Mouse (Mus musculus): Measurements from ENCODE around the gene Ldhd. TPM values are rescaled to one million over a fixed set of nuclear protein-coding genes. Genes with fewer than 3 reads are reported as not detected.
A peak's percentile ranks its signal among the peaks of the same experiment; 100 is the strongest.
"Not testable (repeated sequence)": the region's sequence is repeated elsewhere in the genome, so short reads cannot be mapped to it uniquely, and the experiment has no call there.

The Ldhd gene
- polyA plus RNA-seq, 2 experiments = 0.74 to 0.77 TPM

GRCm38 (mm10) chr8:111648834-111649233, 18.7 kb upstream of the Ldhd start:
- no peak for ATAC-seq (ENCODE audit: low FRiP score, low read depth)

GRCm38 (mm10) chr8:111645715-111646114, 15.5 kb upstream of the Ldhd start:
- no peaks in the 10 kb centered on the region for H3K9me3 ChIP-seq (ENCODE audit: control insufficient read depth, low read length)
- no peak for TF ChIP-seq POLR2A (IDR thresholded peaks at IDR 0.05; ENCODE audit: borderline replicate concordance, extremely low read depth, insufficient read depth, insufficient read length)
- H3K27ac ChIP-seq (replicated peaks; ENCODE audit: low read depth, low read length) = no peak overlapping the region
- WGBS = 96% methylated on average over 8 of the region's 8 CpGs
- H3K4me1 ChIP-seq (ENCODE audit: control insufficient read depth, insufficient read depth, low read length) = peaks cover 9% of the 10 kb centered on the region
- H3K4me2 ChIP-seq (replicated peaks; ENCODE audit: low read depth, low read length, severe bottlenecking) = no peak overlapping the region
- no peak overlapping the region for H3K4me3 ChIP-seq (replicated peaks; ENCODE audit: low read length)
- no peak for ATAC-seq (ENCODE audit: low FRiP score, low read depth)
- DNase-seq (ENCODE audit: low spot score) = no peak
- H3K27me3 ChIP-seq (ENCODE audit: control insufficient read depth, insufficient read depth, low read length) = no peaks in the 10 kb centered on the region
- H3K36me3 ChIP-seq (ENCODE audit: control insufficient read depth, insufficient read depth, low read length) = no peaks in the 10 kb centered on the region
- H3K9ac ChIP-seq (ENCODE audit: low read depth, low read length, severe bottlenecking) = no peak overlapping the region

More at GRCm38 (mm10) chr8:111648834-111649233, 18.7 kb upstream of the Ldhd start:
- Histone ChIP-seq H3K4me3 (replicated peaks; ENCODE audit: low read length) (no peak overlapping the region), H3K27ac (replicated peaks; ENCODE audit: low read depth, low read length) (no peak overlapping the region), H3K4me2 (replicated peaks; ENCODE audit: low read depth, low read length, severe bottlenecking) (no peak overlapping the region), H3K9ac (ENCODE audit: low read depth, low read length, severe bottlenecking) (no peak overlapping the region), H3K27me3 (ENCODE audit: control insufficient read depth, insufficient read depth, low read length) (no peaks in the 10 kb centered on the region), H3K4me1 (ENCODE audit: control insufficient read depth, insufficient read depth, low read length) (peaks cover 2% of the 10 kb centered on the region; the same call in 1 of the 2 replicates), H3K36me3 (ENCODE audit: control insufficient read depth, insufficient read depth, low read length) (no peaks in the 10 kb centered on the region), H3K9me3 (ENCODE audit: control insufficient read depth, low read length) (no peaks in the 10 kb centered on the region)
- DNase-seq (ENCODE audit: low spot score) = no peak
- WGBS = 71% methylated on average over 2 of the region's 2 CpGs
- TF ChIP-seq POLR2A (IDR thresholded peaks at IDR 0.05; ENCODE audit: borderline replicate concordance, extremely low read depth, insufficient read depth, insufficient read length) = no peak

DNA sequence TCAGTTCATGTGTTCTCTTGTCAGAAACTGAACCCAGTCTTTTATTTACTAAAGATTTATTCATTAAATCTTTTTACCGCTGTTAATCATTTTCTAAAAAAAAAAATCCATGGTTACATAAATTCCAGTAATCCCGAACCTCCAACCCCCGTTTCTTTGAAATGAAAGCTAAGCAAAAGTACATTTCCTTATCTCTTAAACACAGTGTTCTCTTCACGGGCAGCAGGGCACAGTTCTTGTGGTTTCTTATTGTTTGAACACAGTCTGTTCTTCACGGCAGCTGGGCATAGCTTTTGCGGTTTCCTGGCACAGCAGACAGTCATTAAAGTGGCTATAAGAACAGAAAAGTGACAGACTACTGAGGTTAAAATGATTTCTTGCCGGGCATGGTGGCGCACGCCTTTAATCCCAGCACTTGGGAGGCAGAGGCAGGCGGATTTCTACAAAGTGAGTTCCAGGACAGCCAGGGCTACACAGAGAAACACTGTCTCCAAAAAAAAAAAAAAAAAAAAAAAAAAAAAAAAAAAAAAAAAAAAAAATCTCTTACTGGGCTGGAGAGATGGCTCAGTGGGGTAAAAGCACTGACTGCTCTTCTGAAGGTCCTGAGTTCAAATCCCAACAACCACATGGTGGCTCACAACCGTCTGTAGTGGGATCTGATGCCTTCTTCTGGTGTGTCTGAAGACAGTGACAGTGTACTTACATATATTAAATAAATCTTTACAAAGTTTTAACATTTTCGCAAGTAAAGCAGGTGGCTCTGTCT, 14.3 kb upstream of the Ldhd start:
- WGBS = 66% methylated on average over 12 of the region's 12 CpGs
- DNase-seq (ENCODE audit: low spot score); ATAC-seq (ENCODE audit: low FRiP score, low read depth); H3K27me3 ChIP-seq (ENCODE audit: control insufficient read depth, insufficient read depth, low read length); H3K36me3 ChIP-seq (ENCODE audit: control insufficient read depth, insufficient read depth, low read length); H3K27ac ChIP-seq (replicated peaks; ENCODE audit: low read depth, low read length); H3K4me1 ChIP-seq (ENCODE audit: control insufficient read depth, insufficient read depth, low read length); H3K9me3 ChIP-seq (ENCODE audit: control insufficient read depth, low read length): not testable (repeated sequence)
- Histone ChIP-seq H3K9ac (ENCODE audit: low read depth, low read length, severe bottlenecking) (0 out of 2 replicates have a peak overlapping the region, but pooled peaks have one; percentile 94), H3K4me3 (replicated peaks; ENCODE audit: low read length) (peak overlapping the region; percentile 94), H3K4me2 (replicated peaks; ENCODE audit: low read depth, low read length, severe bottlenecking) (peak overlapping the region; percentile 58)

- Histone ChIP-seq H3K36me3 (ENCODE audit: control insufficient read depth, insufficient read depth, low read length) (no peaks in the 10 kb centered on the region), H3K4me3 (replicated peaks; ENCODE audit: low read length) (peak within 1 kb of the TSS; percentile 94), H3K27ac (replicated peaks; ENCODE audit: low read depth, low read length) (peak within 1 kb of the TSS; percentile 94), H3K4me1 (ENCODE audit: control insufficient read depth, insufficient read depth, low read length) (peaks cover 9% of the 10 kb centered on the region), H3K27me3 (ENCODE audit: control insufficient read depth, insufficient read depth, low read length) (no peaks in the 10 kb centered on the region), H3K9ac (ENCODE audit: low read depth, low read length, severe bottlenecking) (peak within 1 kb of the TSS; percentile 94), H3K9me3 (ENCODE audit: control insufficient read depth, low read length) (no peaks in the 10 kb centered on the region), H3K4me2 (replicated peaks; ENCODE audit: low read depth, low read length, severe bottlenecking) (peak within 1 kb of the TSS; percentile 58)
- under 1% methylated on average over 57 of the region's 75 CpGs for WGBS
- TF ChIP-seq POLR2A (IDR thresholded peaks at IDR 0.05; ENCODE audit: borderline replicate concordance, extremely low read depth, insufficient read depth, insufficient read length) = peak; percentile 84; the same call in 1 of the 2 replicates
- ATAC-seq (ENCODE audit: low FRiP score, low read depth) (peak; percentile 97), DNase-seq (ENCODE audit: low spot score) (peak; percentile 97)
Measured at GRCm38 (mm10) chr8:111643264-111644141, 13.3 kb upstream of the Ldhd start, which contains the start of gene Zfp1. Gene Zfp1 (plus strand): TSS chr8:111643401.

DNA sequence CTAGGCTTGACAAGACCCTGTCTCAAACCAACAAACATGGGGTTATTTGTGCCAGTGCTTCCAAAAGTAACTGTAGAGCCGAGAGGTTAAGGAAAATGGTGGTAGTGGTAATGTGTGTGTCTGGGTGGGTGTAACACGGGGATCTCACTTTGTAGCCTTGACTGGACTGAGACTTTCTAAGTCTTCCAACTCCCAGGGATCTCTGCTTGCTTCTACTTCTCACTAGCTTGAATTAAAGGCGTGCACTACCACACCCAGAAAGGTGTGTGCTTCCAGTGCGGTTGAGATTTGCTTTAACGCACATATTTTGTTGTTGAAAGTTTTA, 12.7 kb upstream of the Ldhd start:
- peak overlapping the region; percentile 94 for H3K9ac ChIP-seq (ENCODE audit: low read depth, low read length, severe bottlenecking)
- peak overlapping the region; percentile 58 for H3K4me2 ChIP-seq (replicated peaks; ENCODE audit: low read depth, low read length, severe bottlenecking)
- H3K4me1 ChIP-seq (ENCODE audit: control insufficient read depth, insufficient read depth, low read length) = peaks cover 9% of the 10 kb centered on the region
- H3K27me3 ChIP-seq (ENCODE audit: control insufficient read depth, insufficient read depth, low read length) = no peaks in the 10 kb centered on the region
- no peak for TF ChIP-seq POLR2A (IDR thresholded peaks at IDR 0.05; ENCODE audit: borderline replicate concordance, extremely low read depth, insufficient read depth, insufficient read length)
- peak; percentile 7; the same call in 1 of the 2 replicates for ATAC-seq (ENCODE audit: low FRiP score, low read depth)
- WGBS = 7% methylated on average over 5 of the region's 5 CpGs
- H3K9me3 ChIP-seq (ENCODE audit: control insufficient read depth, low read length) = no peaks in the 10 kb centered on the region
- H3K36me3 ChIP-seq (ENCODE audit: control insufficient read depth, insufficient read depth, low read length) = no peaks in the 10 kb centered on the region
- no peak for DNase-seq (ENCODE audit: low spot score)
- H3K27ac ChIP-seq (replicated peaks; ENCODE audit: low read depth, low read length) = peak overlapping the region; percentile 94
- H3K4me3 ChIP-seq (replicated peaks; ENCODE audit: low read length) = peak overlapping the region; percentile 94
